Mouse (Mus musculus): ENCODE measurements at regions not wholly inside any gene's neighbourhood (a gene's known extent, or its start where the extent isn't known, plus 50 kb on each side); places are given as distances from the start of the nearest gene placed in this dataset.
A peak's percentile ranks its signal among the peaks of the same experiment; 100 is the strongest.

GRCm38 (mm10) chr10:92079421-92079820 is 642.8 kb downstream of the Nedd1 start:
- Histone ChIP-seq H3K9me3 (ENCODE audit: low read length) (no peaks in the 10 kb centered on the region), H3K4me3 (ENCODE audit: low read depth, low read length) (no peak overlapping the region), H3K9ac (replicated peaks; ENCODE audit: low read length, poor library complexity, severe bottlenecking) (no peak overlapping the region), H3K4me2 (ENCODE audit: low read depth, low read length, poor library complexity, severe bottlenecking) (no peak overlapping the region), H3K4me1 (ENCODE audit: insufficient read depth, low read length) (peaks cover 6% of the 10 kb centered on the region; the same call in 1 of the 2 replicates), H3K27me3 (ENCODE audit: insufficient read depth, low read length) (no peaks in the 10 kb centered on the region), H3K27ac (ENCODE audit: low read depth, low read length) (no peak overlapping the region), H3K36me3 (ENCODE audit: insufficient read depth, low read length) (peaks cover 7% of the 10 kb centered on the region; the same call in 1 of the 2 replicates)
- DNase-seq (ENCODE audit: low spot score): no peak
- 19% methylated on average over 4 of the region's 4 CpGs for WGBS
- no peak for TF ChIP-seq CTCF (IDR thresholded peaks at IDR 0.05)
- no peak for ATAC-seq (ENCODE audit: low FRiP score)

GRCm38 (mm10) chr10:92077291-92077690 is 644.9 kb downstream of the Nedd1 start:
- Histone ChIP-seq H3K27me3 (ENCODE audit: insufficient read depth, low read length) (no peaks in the 10 kb centered on the region), H3K36me3 (ENCODE audit: insufficient read depth, low read length) (peaks cover 4% of the 10 kb centered on the region; the same call in 1 of the 2 replicates), H3K4me3 (ENCODE audit: low read depth, low read length) (no peak overlapping the region), H3K4me2 (ENCODE audit: low read depth, low read length, poor library complexity, severe bottlenecking) (no peak overlapping the region), H3K9ac (replicated peaks; ENCODE audit: low read length, poor library complexity, severe bottlenecking) (no peak overlapping the region), H3K27ac (ENCODE audit: low read depth, low read length) (0 out of 2 replicates have a peak overlapping the region, but pooled peaks have one; percentile 43), H3K9me3 (ENCODE audit: low read length) (no peaks in the 10 kb centered on the region), H3K4me1 (ENCODE audit: insufficient read depth, low read length) (peaks cover 9% of the 10 kb centered on the region; the same call in 1 of the 2 replicates)
- no peak for TF ChIP-seq CTCF (IDR thresholded peaks at IDR 0.05)
- DNase-seq (ENCODE audit: low spot score) (no peak), ATAC-seq (ENCODE audit: low FRiP score) (no peak)
- 22% methylated on average over 3 of the region's 3 CpGs for WGBS

- no peak overlapping the region for H3K4me3 ChIP-seq (ENCODE audit: low read depth, low read length)
- DNase-seq (ENCODE audit: low spot score): no peak
- H3K9me3 ChIP-seq (ENCODE audit: low read length): no peaks in the 10 kb centered on the region
- peak overlapping the region; percentile 43; the same call in 1 of the 2 replicates for H3K27ac ChIP-seq (ENCODE audit: low read depth, low read length)
- WGBS: 18% methylated on average over 3 of the region's 3 CpGs
- no peak for ATAC-seq (ENCODE audit: low FRiP score)
- H3K9ac ChIP-seq (replicated peaks; ENCODE audit: low read length, poor library complexity, severe bottlenecking): no peak overlapping the region
- H3K4me1 ChIP-seq (ENCODE audit: insufficient read depth, low read length): peaks cover 9% of the 10 kb centered on the region; the same call in 1 of the 2 replicates
- no peaks in the 10 kb centered on the region for H3K27me3 ChIP-seq (ENCODE audit: insufficient read depth, low read length)
- H3K36me3 ChIP-seq (ENCODE audit: insufficient read depth, low read length): no peaks in the 10 kb centered on the region; the same call in 1 of the 2 replicates
- TF ChIP-seq CTCF (IDR thresholded peaks at IDR 0.05): no peak
- no peak overlapping the region for H3K4me2 ChIP-seq (ENCODE audit: low read depth, low read length, poor library complexity, severe bottlenecking)
These were observed 645.5 kb downstream of the Nedd1 start for GRCm38 (mm10) chr10:92076754-92077153.

- no peak for DNase-seq (ENCODE audit: low spot score)
- Histone ChIP-seq H3K4me2 (ENCODE audit: low read depth, low read length, poor library complexity, severe bottlenecking) (no peak overlapping the region), H3K36me3 (ENCODE audit: insufficient read depth, low read length) (no peaks in the 10 kb centered on the region; the same call in 1 of the 2 replicates), H3K9ac (replicated peaks; ENCODE audit: low read length, poor library complexity, severe bottlenecking) (no peak overlapping the region), H3K9me3 (ENCODE audit: low read length) (no peaks in the 10 kb centered on the region), H3K27me3 (ENCODE audit: insufficient read depth, low read length) (no peaks in the 10 kb centered on the region), H3K27ac (ENCODE audit: low read depth, low read length) (peak overlapping the region; percentile 64), H3K4me1 (ENCODE audit: insufficient read depth, low read length) (peaks cover 9% of the 10 kb centered on the region; the same call in 1 of the 2 replicates), H3K4me3 (ENCODE audit: low read depth, low read length) (no peak overlapping the region)
- no peak for ATAC-seq (ENCODE audit: low FRiP score)
- WGBS: 13% methylated on average over 8 of the region's 8 CpGs
- TF ChIP-seq CTCF (IDR thresholded peaks at IDR 0.05): 0 out of 2 replicates have a peak, but pooled peaks have one; percentile 15
These were observed 646.8 kb downstream of the Nedd1 start for GRCm38 (mm10) chr10:92075469-92075868.

GRCm38 (mm10) chr10:92074698-92075394 is 647.4 kb downstream of the Nedd1 start:
- Histone ChIP-seq H3K36me3 (ENCODE audit: insufficient read depth, low read length) (no peaks in the 10 kb centered on the region; the same call in 1 of the 2 replicates), H3K27ac (ENCODE audit: low read depth, low read length) (peak overlapping the region; percentile 64), H3K4me1 (ENCODE audit: insufficient read depth, low read length) (peaks cover 9% of the 10 kb centered on the region; the same call in 1 of the 2 replicates), H3K27me3 (ENCODE audit: insufficient read depth, low read length) (no peaks in the 10 kb centered on the region), H3K4me3 (ENCODE audit: low read depth, low read length) (no peak overlapping the region), H3K9ac (replicated peaks; ENCODE audit: low read length, poor library complexity, severe bottlenecking) (no peak overlapping the region), H3K4me2 (ENCODE audit: low read depth, low read length, poor library complexity, severe bottlenecking) (no peak overlapping the region), H3K9me3 (ENCODE audit: low read length) (no peaks in the 10 kb centered on the region)
- no peak for ATAC-seq (ENCODE audit: low FRiP score)
- TF ChIP-seq CTCF (IDR thresholded peaks at IDR 0.05): no peak
- DNase-seq (ENCODE audit: low spot score): peak; percentile 33
- 45% methylated on average over 11 of the region's 11 CpGs for WGBS

GRCm38 (mm10) chr10:92073873-92074390 is 648.3 kb downstream of the Nedd1 start:
- no peak overlapping the region for H3K4me3 ChIP-seq (ENCODE audit: low read depth, low read length)
- no peaks in the 10 kb centered on the region; the same call in 1 of the 2 replicates for H3K36me3 ChIP-seq (ENCODE audit: insufficient read depth, low read length)
- no peaks in the 10 kb centered on the region for H3K27me3 ChIP-seq (ENCODE audit: insufficient read depth, low read length)
- H3K4me2 ChIP-seq (ENCODE audit: low read depth, low read length, poor library complexity, severe bottlenecking): no peak overlapping the region
- H3K9me3 ChIP-seq (ENCODE audit: low read length): no peaks in the 10 kb centered on the region
- peaks cover 9% of the 10 kb centered on the region; the same call in 1 of the 2 replicates for H3K4me1 ChIP-seq (ENCODE audit: insufficient read depth, low read length)
- peak overlapping the region; percentile 47; the same call in 1 of the 2 replicates for H3K27ac ChIP-seq (ENCODE audit: low read depth, low read length)
- DNase-seq (ENCODE audit: low spot score) (no peak), ATAC-seq (ENCODE audit: low FRiP score) (no peak)
- no peak overlapping the region for H3K9ac ChIP-seq (replicated peaks; ENCODE audit: low read length, poor library complexity, severe bottlenecking)
- no peak for TF ChIP-seq CTCF (IDR thresholded peaks at IDR 0.05)
- WGBS: 32% methylated on average over 5 of the region's 5 CpGs

Measured in midbrain, postnatal 0 days (tissue).